Mouse (Mus musculus): ENCODE results near the gene C1qtnf4. TPM values are rescaled to one million over a fixed set of nuclear protein-coding genes. Genes with fewer than 3 reads are reported as not detected.
A peak's percentile ranks its signal among the peaks of the same experiment; 100 is the strongest.
"Not testable (repeated sequence)": the region's sequence is repeated elsewhere in the genome, so short reads cannot be mapped to it uniquely, and the experiment has no call there.

The C1qtnf4 gene
- polyA plus RNA-seq, 1 experiment from 2014 or later = 4.0 TPM

GRCm38 (mm10) chr2:90887627-90888026 lies 2.0 kb downstream of the C1qtnf4 start:
- Histone ChIP-seq H3K9me3 (no peaks in the 10 kb centered on the region), H3K4me1 (peaks cover 26% of the 10 kb centered on the region), H3K36me3 (no peaks in the 10 kb centered on the region), H3K4me2 (no peak overlapping the region), H3K9ac (no peak overlapping the region), H3K27me3 (peaks cover 74% of the 10 kb centered on the region), H3K4me3 (no peak overlapping the region), H3K27ac (no peak overlapping the region)
- WGBS = 59% methylated on average over 5 of the region's 5 CpGs
- ATAC-seq (ENCODE audit: borderline replicate concordance, extremely low read depth, low FRiP score, low TSS enrichment) = no peak

GRCm38 (mm10) chr2:90889550-90890548 lies 4.2 kb downstream of the C1qtnf4 start:
- peaks cover 26% of the 10 kb centered on the region for H3K4me1 ChIP-seq
- WGBS = 3% methylated on average over 111 of the region's 133 CpGs
- H3K4me2 ChIP-seq = peak overlapping the region; percentile 90
- peak; percentile 52; the same call in 1 of the 2 replicates for ATAC-seq (ENCODE audit: borderline replicate concordance, extremely low read depth, low FRiP score, low TSS enrichment)
- peaks cover 2% of the 10 kb centered on the region; the same call in 1 of the 2 replicates for H3K36me3 ChIP-seq
- peak overlapping the region; percentile 22 for H3K9ac ChIP-seq
- H3K27me3 ChIP-seq = peaks cover 63% of the 10 kb centered on the region
- no peaks in the 10 kb centered on the region for H3K9me3 ChIP-seq
- H3K4me3 ChIP-seq = peak overlapping the region; percentile 51
- no peak overlapping the region for H3K27ac ChIP-seq

GRCm38 (mm10) chr2:90893673-90894298 lies 8.1 kb downstream of the C1qtnf4 start:
- peaks cover 39% of the 10 kb centered on the region for H3K36me3 ChIP-seq
- no peak overlapping the region for H3K4me2 ChIP-seq
- H3K9me3 ChIP-seq = no peaks in the 10 kb centered on the region
- H3K27me3 ChIP-seq = peaks cover 24% of the 10 kb centered on the region
- H3K9ac ChIP-seq = no peak overlapping the region
- 81% methylated on average over 6 of the region's 6 CpGs for WGBS
- peaks cover 13% of the 10 kb centered on the region for H3K4me1 ChIP-seq
- H3K27ac ChIP-seq = no peak overlapping the region
- no peak overlapping the region for H3K4me3 ChIP-seq
- ATAC-seq (ENCODE audit: borderline replicate concordance, extremely low read depth, low FRiP score, low TSS enrichment) = no peak

- H3K9ac ChIP-seq; ATAC-seq (ENCODE audit: borderline replicate concordance, extremely low read depth, low FRiP score, low TSS enrichment); H3K27ac ChIP-seq; H3K4me3 ChIP-seq; H3K9me3 ChIP-seq; H3K4me2 ChIP-seq: not testable (repeated sequence)
- WGBS = 89% methylated on average over 3 of the region's 3 CpGs
- H3K36me3 ChIP-seq = peaks cover 44% of the 10 kb centered on the region
- peaks cover 12% of the 10 kb centered on the region for H3K4me1 ChIP-seq
- peaks cover 19% of the 10 kb centered on the region for H3K27me3 ChIP-seq
Observed at GRCm38 (mm10) chr2:90894299-90894677, 8.6 kb downstream of the C1qtnf4 start.

- ATAC-seq (ENCODE audit: borderline replicate concordance, extremely low read depth, low FRiP score, low TSS enrichment) = no peak
- H3K9me3 ChIP-seq = no peaks in the 10 kb centered on the region
- H3K27ac ChIP-seq = no peak overlapping the region
- peak overlapping the region; percentile 95 for H3K9ac ChIP-seq
- H3K36me3 ChIP-seq = peaks cover 46% of the 10 kb centered on the region
- no peaks in the 10 kb centered on the region for H3K27me3 ChIP-seq
- peak overlapping the region; percentile 64 for H3K4me2 ChIP-seq
- peak overlapping the region; percentile 94 for H3K4me3 ChIP-seq
- peaks cover 24% of the 10 kb centered on the region for H3K4me1 ChIP-seq
- WGBS = 75% methylated on average over 2 of the region's 2 CpGs
Observed at GRCm38 (mm10) chr2:90903398-90903797, 17.7 kb downstream of the C1qtnf4 start.

GRCm38 (mm10) chr2:90904076-90904855 lies 18.6 kb downstream of the C1qtnf4 start, which contains the start of the genes Kbtbd4 and Ndufs3:
Gene Kbtbd4 (plus strand): TSS chr2:90904740.
Gene Ndufs3 (minus strand): TSS chr2:90904827.
- H3K4me3 ChIP-seq = peak within 1 kb of the TSS; percentile 94
- peaks cover 24% of the 10 kb centered on the region for H3K4me1 ChIP-seq
- peak; percentile 89; the same call in 1 of the 2 replicates for ATAC-seq (ENCODE audit: borderline replicate concordance, extremely low read depth, low FRiP score, low TSS enrichment)
- H3K36me3 ChIP-seq = peaks cover 46% of the 10 kb centered on the region
- H3K4me2 ChIP-seq = peak within 1 kb of the TSS; percentile 64
- H3K9ac ChIP-seq = peak within 1 kb of the TSS; percentile 95
- no peaks in the 10 kb centered on the region for H3K9me3 ChIP-seq
- H3K27ac ChIP-seq = peak within 1 kb of the TSS; percentile 93
- H3K27me3 ChIP-seq = no peaks in the 10 kb centered on the region
- WGBS = under 1% methylated on average over 39 of the region's 43 CpGs

- Histone ChIP-seq H3K4me3 (peak overlapping the region; percentile 94), H3K27ac (peak overlapping the region; percentile 93), H3K36me3 (peaks cover 46% of the 10 kb centered on the region), H3K9ac (peak overlapping the region; percentile 95), H3K4me1 (peaks cover 24% of the 10 kb centered on the region), H3K9me3 (no peaks in the 10 kb centered on the region), H3K4me2 (peak overlapping the region; percentile 64), H3K27me3 (no peaks in the 10 kb centered on the region)
- ATAC-seq (ENCODE audit: borderline replicate concordance, extremely low read depth, low FRiP score, low TSS enrichment) = peak; percentile 46; the same call in 1 of the 2 replicates
- WGBS = under 1% methylated on average over 21 of the region's 21 CpGs
Observed at GRCm38 (mm10) chr2:90904856-90905224, 19.2 kb downstream of the C1qtnf4 start.

GRCm38 (mm10) chr2:90906721-90907120 lies 21.1 kb downstream of the C1qtnf4 start:
- Histone ChIP-seq H3K4me3 (no peak overlapping the region), H3K4me2 (no peak overlapping the region), H3K27me3 (no peaks in the 10 kb centered on the region), H3K36me3 (peaks cover 49% of the 10 kb centered on the region), H3K27ac (no peak overlapping the region), H3K9ac (no peak overlapping the region), H3K4me1 (peaks cover 24% of the 10 kb centered on the region), H3K9me3 (no peaks in the 10 kb centered on the region)
- no peak for ATAC-seq (ENCODE audit: borderline replicate concordance, extremely low read depth, low FRiP score, low TSS enrichment)
- WGBS = 83% methylated on average over 2 of the region's 2 CpGs

GRCm38 (mm10) chr2:90910861-90911260 lies 25.2 kb downstream of the C1qtnf4 start:
- Histone ChIP-seq H3K36me3 (peaks cover 54% of the 10 kb centered on the region), H3K9me3 (no peaks in the 10 kb centered on the region), H3K27me3 (no peaks in the 10 kb centered on the region), H3K4me1 (peaks cover 18% of the 10 kb centered on the region), H3K27ac (no peak overlapping the region), H3K9ac (no peak overlapping the region), H3K4me3 (no peak overlapping the region), H3K4me2 (no peak overlapping the region)
- ATAC-seq (ENCODE audit: borderline replicate concordance, extremely low read depth, low FRiP score, low TSS enrichment) = no peak
- 68% methylated on average over 1 of the region's 1 CpGs for WGBS

GRCm38 (mm10) chr2:90911668-90912067 lies 26.0 kb downstream of the C1qtnf4 start:
- WGBS = 73% methylated on average over 1 of the region's 1 CpGs
- no peaks in the 10 kb centered on the region for H3K27me3 ChIP-seq
- peaks cover 49% of the 10 kb centered on the region for H3K36me3 ChIP-seq

GRCm38 (mm10) chr2:90913671-90914070 lies 28.0 kb downstream of the C1qtnf4 start:
- no peak overlapping the region for H3K4me2 ChIP-seq
- no peak overlapping the region for H3K9ac ChIP-seq
- no peaks in the 10 kb centered on the region for H3K27me3 ChIP-seq
- 58% methylated on average over 2 of the region's 2 CpGs for WGBS
- H3K4me1 ChIP-seq = peaks cover 22% of the 10 kb centered on the region
- no peak overlapping the region for H3K27ac ChIP-seq
- no peak for ATAC-seq (ENCODE audit: borderline replicate concordance, extremely low read depth, low FRiP score, low TSS enrichment)
- peaks cover 45% of the 10 kb centered on the region for H3K36me3 ChIP-seq
- H3K4me3 ChIP-seq = no peak overlapping the region
- H3K9me3 ChIP-seq = no peaks in the 10 kb centered on the region

More at GRCm38 (mm10) chr2:90911668-90912067, 26.0 kb downstream of the C1qtnf4 start:
- no peak overlapping the region for H3K27ac ChIP-seq
- H3K9ac ChIP-seq = no peak overlapping the region
- H3K4me3 ChIP-seq = no peak overlapping the region
- no peak overlapping the region for H3K4me2 ChIP-seq
- ATAC-seq (ENCODE audit: borderline replicate concordance, extremely low read depth, low FRiP score, low TSS enrichment) = no peak
- no peaks in the 10 kb centered on the region for H3K9me3 ChIP-seq
- H3K4me1 ChIP-seq = peaks cover 18% of the 10 kb centered on the region

Data from lung, embryonic 15.5 days (tissue).